Mouse (Mus musculus): ENCODE measurements around the gene Nrap. TPM values are rescaled to one million over a fixed set of nuclear protein-coding genes. Genes with fewer than 3 reads are reported as not detected.

Gene Nrap
- total and polyA plus RNA-seq, 3 experiments, result 0.08 to 0.11 TPM; not detected in 1

GRCm38 (mm10) chr19:56291898-56292297 lies 97.9 kb downstream of the Nrap start:
- no peak for TF ChIP-seq RAD21 (IDR thresholded peaks at IDR 0.05; ENCODE audit: low read depth, low read length)
- TF ChIP-seq CTCF (IDR thresholded peaks at IDR 0.05 in 2 of 3, conservative IDR thresholded peaks at IDR 0.05 in 1 of 3; ENCODE audit: control insufficient read depth in 1 of 3, insufficient read depth in 1 of 3, low read depth in 2 of 3, low read length in 3 of 3, poor library complexity in 1 of 3, severe bottlenecking in 1 of 3), result no peak
- no peak for TF ChIP-seq USF2 (IDR thresholded peaks at IDR 0.05; ENCODE audit: borderline replicate concordance in 1 of 2, insufficient read depth in 1 of 2, low read depth in 1 of 2, low read length in 2 of 2)
- Histone ChIP-seq H3K36me3 (ENCODE audit: control insufficient read depth in 1 of 2, insufficient read depth in 2 of 2, low read length in 2 of 2) (no peaks in the 10 kb centered on the region), H3K9ac (ENCODE audit: control insufficient read depth, low read depth, low read length, poor library complexity, severe bottlenecking) (no peak overlapping the region), H3K27ac (ENCODE audit: control insufficient read depth, low read depth, low read length) (no peak overlapping the region), H3K9me3 (replicated peaks; ENCODE audit: insufficient read depth, low read length) (no peaks in the 10 kb centered on the region), H3K27me3 (ENCODE audit: control insufficient read depth in 1 of 2, insufficient read depth in 2 of 2, low read length in 2 of 2) (peaks cover 0 to 2% of the 10 kb centered on the region in 2 experiments; a peak in 3 of 4 replicates), H3K79me2 (ENCODE audit: control insufficient read depth, insufficient read depth, low read length, poor library complexity) (no peaks in the 10 kb centered on the region), H3K4me3 (ENCODE audit: control insufficient read depth in 1 of 2, insufficient read depth in 1 of 2, low read depth in 2 of 2, low read length in 2 of 2) (no peak overlapping the region), H3K4me1 (ENCODE audit: control insufficient read depth in 1 of 2, insufficient read depth in 2 of 2, low read length in 2 of 2) (no peaks in the 10 kb centered on the region)
- no peak for DNase-seq (ENCODE audit: low read depth, low spot score)

- Histone ChIP-seq H3K36me3 (ENCODE audit: control insufficient read depth in 1 of 2, insufficient read depth in 2 of 2, low read length in 2 of 2) (no peaks in the 10 kb centered on the region), H3K4me3 (ENCODE audit: control insufficient read depth in 1 of 2, insufficient read depth in 1 of 2, low read depth in 2 of 2, low read length in 2 of 2) (no peak overlapping the region), H3K4me1 (ENCODE audit: control insufficient read depth in 1 of 2, insufficient read depth in 2 of 2, low read length in 2 of 2) (no peaks in the 10 kb centered on the region), H3K9ac (ENCODE audit: control insufficient read depth, low read depth, low read length, poor library complexity, severe bottlenecking) (no peak overlapping the region), H3K9me3 (replicated peaks; ENCODE audit: insufficient read depth, low read length) (no peaks in the 10 kb centered on the region), H3K27me3 (ENCODE audit: control insufficient read depth in 1 of 2, insufficient read depth in 2 of 2, low read length in 2 of 2) (peaks cover 0 to 2% of the 10 kb centered on the region in 2 experiments; a peak in 2 of 4 replicates), H3K27ac (ENCODE audit: control insufficient read depth, low read depth, low read length) (no peak overlapping the region), H3K79me2 (ENCODE audit: control insufficient read depth, insufficient read depth, low read length, poor library complexity) (no peaks in the 10 kb centered on the region)
- no peak for DNase-seq (ENCODE audit: low read depth, low spot score)
- TF ChIP-seq POLR2AphosphoS5 (IDR thresholded peaks at IDR 0.05; ENCODE audit: borderline replicate concordance, low read depth, low read length), result no peak
- no peak for TF ChIP-seq BHLHE40 (IDR thresholded peaks at IDR 0.05; ENCODE audit: borderline replicate concordance, low read depth, low read length)
- no peak for TF ChIP-seq RCOR1 (IDR thresholded peaks at IDR 0.05; ENCODE audit: low read depth, low read length)
- TF ChIP-seq TCF12 (IDR thresholded peaks at IDR 0.05; ENCODE audit: low read depth, low read length), result no peak
- TF ChIP-seq MEF2A (IDR thresholded peaks at IDR 0.05; ENCODE audit: extremely low read depth, insufficient replicate concordance, low read depth, low read length, poor library complexity, severe bottlenecking), result no peak
Observed at GRCm38 (mm10) chr19:56289642-56290041, 100.2 kb downstream of the Nrap start.

GRCm38 (mm10) chr19:56288436-56288835 lies 101.4 kb downstream of the Nrap start:
- Histone ChIP-seq H3K9me3 (replicated peaks; ENCODE audit: insufficient read depth, low read length) (no peaks in the 10 kb centered on the region), H3K4me3 (ENCODE audit: control insufficient read depth in 1 of 2, insufficient read depth in 1 of 2, low read depth in 2 of 2, low read length in 2 of 2) (no peak overlapping the region), H3K9ac (ENCODE audit: control insufficient read depth, low read depth, low read length, poor library complexity, severe bottlenecking) (no peak overlapping the region), H3K27ac (ENCODE audit: control insufficient read depth, low read depth, low read length) (no peak overlapping the region), H3K27me3 (ENCODE audit: control insufficient read depth in 1 of 2, insufficient read depth in 2 of 2, low read length in 2 of 2) (peaks cover 0 to 2% of the 10 kb centered on the region in 2 experiments; a peak in 2 of 4 replicates), H3K36me3 (ENCODE audit: control insufficient read depth in 1 of 2, insufficient read depth in 2 of 2, low read length in 2 of 2) (no peaks in the 10 kb centered on the region), H3K79me2 (ENCODE audit: control insufficient read depth, insufficient read depth, low read length, poor library complexity) (no peaks in the 10 kb centered on the region), H3K4me1 (ENCODE audit: control insufficient read depth in 1 of 2, insufficient read depth in 2 of 2, low read length in 2 of 2) (no peaks in the 10 kb centered on the region)
- DNase-seq (ENCODE audit: low read depth, low spot score), result no peak
- TF ChIP-seq KAT2A (conservative IDR thresholded peaks at IDR 0.05; ENCODE audit: low read depth, low read length) (no peak), CHD1 (IDR thresholded peaks at IDR 0.05; ENCODE audit: low read depth, low read length) (no peak)
